Mouse (Mus musculus): Measurements from ENCODE around the gene Nrp2.

DNA sequence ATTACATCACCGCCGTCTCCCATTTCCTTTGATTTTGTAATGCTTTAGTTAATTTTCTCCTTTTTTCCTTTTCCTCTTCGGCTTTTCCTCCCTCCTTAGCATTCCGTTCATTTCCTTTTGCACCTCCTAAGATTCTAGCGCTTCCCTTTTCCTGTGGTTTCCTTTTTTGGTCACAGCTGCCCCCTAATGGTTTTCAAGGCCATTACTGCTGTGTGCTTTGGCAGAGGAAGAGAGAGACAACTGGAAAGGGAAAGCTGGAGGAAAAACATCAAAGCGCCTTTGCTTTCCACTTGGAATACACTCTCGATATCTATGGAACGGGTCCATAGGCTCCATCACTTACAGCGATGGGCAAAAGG lies 6.1 kb upstream of the Nrp2 start:
- no peak for TF ChIP-seq EP300 (IDR thresholded peaks at IDR 0.05; ENCODE audit: insufficient read depth, low read depth, low read length)
- TF ChIP-seq CTCF (IDR thresholded peaks at IDR 0.05; ENCODE audit: low read depth, low read length), result peak; percentile 10
- TF ChIP-seq POLR2A (IDR thresholded peaks at IDR 0.05; ENCODE audit: insufficient read depth, low read length), result no peak
